Mouse (Mus musculus) hindbrain, embryonic 16.5 days (tissue): Measurements from ENCODE around the gene Zbtb17. TPM values are rescaled to one million over a fixed set of nuclear protein-coding genes. Genes with fewer than 3 reads are reported as not detected.

Source experiments
- ATAC-seq: fragments of 200-750 bp; cut with Nextera tagmentation; 2 replicates; pipeline ENCODE4 v1.8.0; 2017; ENCODE audit warnings: moderate TSS enrichment, moderate library complexity
- H3K27ac ChIP-seq: fragments of 300-500 bp; sonication (generic); 2 replicates; pipeline ENCODE4 v1.5.1; 2014; ENCODE audit warnings: low read depth, mild to moderate bottlenecking, control low read depth, low read length, moderate library complexity
- H3K27me3 ChIP-seq: fragments of 300-500 bp; sonication (generic); replicated peaks from 2 replicates; pipeline ENCODE4 v1.6.1; 2014; ENCODE audit warnings: low read length; ENCODE audit not compliant: control insufficient read depth, insufficient read depth
- H3K36me3 ChIP-seq: fragments of 300-500 bp; sonication (generic); 2 replicates; pipeline ENCODE4 v1.6.1; 2014; ENCODE audit warnings: mild to moderate bottlenecking, low read length, moderate library complexity, mixed read lengths; ENCODE audit not compliant: control insufficient read depth, insufficient read depth
- H3K4me1 ChIP-seq: fragments of 300-500 bp; sonication (generic); 2 replicates; pipeline ENCODE4 v1.6.1; 2014; ENCODE audit warnings: low read depth, low read length; ENCODE audit not compliant: control insufficient read depth, insufficient read depth
- H3K4me2 ChIP-seq: fragments of 300-500 bp; sonication (generic); 2 replicates; pipeline ENCODE4 v1.6.1; 2014; ENCODE audit warnings: mild to moderate bottlenecking, low read length, control low read depth, moderate library complexity
- H3K4me3 ChIP-seq: fragments of 300-500 bp; sonication (generic); 2 replicates; pipeline ENCODE4 v1.5.1; 2014; ENCODE audit warnings: mild to moderate bottlenecking, low read length, control low read depth, moderate library complexity
- H3K9ac ChIP-seq: fragments of 300-500 bp; sonication (generic); 2 replicates; pipeline ENCODE4 v1.6.1; 2014; ENCODE audit warnings: low read depth, mild to moderate bottlenecking, control low read depth, low read length, moderate library complexity
- H3K9me3 ChIP-seq: fragments of 300-500 bp; sonication (generic); 2 replicates; pipeline ENCODE4 v1.6.1; 2014; ENCODE audit warnings: mild to moderate bottlenecking, low read length, moderate library complexity; ENCODE audit not compliant: control insufficient read depth
- WGBS: fragments of 180-500 bp; shearing (Covaris S2); extraction: QIAGEN DNeasy Blood & Tissue Kit; methylation state at CpG from one replicate; pipeline ENCODE4 v1.1.7; 2014; 5-methylcytosine and 5-hydroxymethylcytosine counted together
- polyA plus RNA-seq: library from polyadenylated mRNA; unstranded; fragments of >200 nt; fragmentation: Nextera tagmentation; extraction: Ambion mirVana; gene quantifications from 2 replicates; pipeline ENCODE4 v1.2.1, GENCODE M21; 2015

Zbtb17 gene
- polyA plus RNA-seq, 1 experiment from 2014 or later, result 39.5 TPM

DNA sequence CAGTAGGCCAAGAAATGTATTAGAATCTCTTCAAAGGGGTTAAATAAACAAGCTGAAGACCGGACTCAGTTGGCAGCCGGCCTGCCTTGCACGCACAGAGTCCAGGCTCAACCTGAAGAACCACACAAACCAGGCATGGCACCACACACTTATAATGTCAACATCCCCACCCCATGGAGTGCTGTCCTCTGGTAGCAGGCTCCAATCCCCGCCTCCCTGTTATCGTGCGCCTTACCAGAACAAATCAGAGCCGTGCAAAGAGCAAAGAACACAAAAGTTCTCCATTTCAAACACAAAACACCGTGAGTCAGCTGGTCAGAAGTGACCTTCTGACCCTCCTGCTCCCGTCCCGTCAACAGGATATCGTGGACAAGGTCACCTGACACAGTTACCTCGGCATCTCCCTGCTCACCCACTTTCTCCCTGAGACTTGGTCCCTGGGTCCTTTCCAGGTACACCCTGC is 69.8 kb downstream of the Zbtb17 start:
- H3K27ac ChIP-seq, result no peak overlapping the region
- H3K9ac ChIP-seq, result no peak overlapping the region
- H3K36me3 ChIP-seq, result peaks cover 16% of the 10 kb centered on the region
- H3K4me3 ChIP-seq, result no peak overlapping the region
- no peak for ATAC-seq
- H3K9me3 ChIP-seq, result no peaks in the 10 kb centered on the region
- no peaks in the 10 kb centered on the region for H3K27me3 ChIP-seq
- peaks cover 8% of the 10 kb centered on the region; the same call in 1 of the 2 replicates for H3K4me1 ChIP-seq
- H3K4me2 ChIP-seq, result no peak overlapping the region
- WGBS, result 48% methylated on average over 12 of the region's 12 CpGs

Other genes starting within 250 kb of the Zbtb17 start
- 8.4 and 8.9 TPM in 2 replicates for gene Rsg1, start 230.7 kb upstream of the Zbtb17 start, polyA plus RNA-seq
- gene Arhgef19, start 205.2 kb upstream of the Zbtb17 start, polyA plus RNA-seq, result 1.7 and 2.0 TPM in 2 replicates
- 1.1 TPM in 2 replicates for gene Epha2, start 143.4 kb upstream of the Zbtb17 start, polyA plus RNA-seq
- gene Fam131c, start 76.4 kb upstream of the Zbtb17 start, polyA plus RNA-seq, result 44.3 and 49.8 TPM in 2 replicates
- 0.57 and 0.78 TPM in 2 replicates for gene Clcnka, start 45.9 kb upstream of the Zbtb17 start, polyA plus RNA-seq
- not detected in 2 replicates for gene Clcnkb, start 28.6 kb upstream of the Zbtb17 start, polyA plus RNA-seq
- gene Hspb7, start 23.9 kb upstream of the Zbtb17 start, polyA plus RNA-seq, result 0.09 and 0.66 TPM in 2 replicates
- gene Srarp, start 8.5 kb upstream of the Zbtb17 start, polyA plus RNA-seq, result 0.35 and 0.41 TPM in 2 replicates
- 10.1 and 11.8 TPM in 2 replicates for gene Spen, start 93.9 kb downstream of the Zbtb17 start, polyA plus RNA-seq
- gene Fblim1, start 161.4 kb downstream of the Zbtb17 start, polyA plus RNA-seq, result 42.9 and 51.5 TPM in 2 replicates
- 0.34 and 0.45 TPM in 2 replicates for gene Tmem82, start 174.0 kb downstream of the Zbtb17 start, polyA plus RNA-seq
- 0.54 and 0.81 TPM in 2 replicates for gene Slc25a34, start 179.2 kb downstream of the Zbtb17 start, polyA plus RNA-seq
- 6.5 and 6.7 TPM in 2 replicates for gene Plekhm2, start 220.2 kb downstream of the Zbtb17 start, polyA plus RNA-seq
- gene Rsc1a1, start 240.9 kb downstream of the Zbtb17 start, polyA plus RNA-seq, result 0.32 TPM in 1 of 2 replicates, not detected in the other